Mouse (Mus musculus) heart, adult 11 months (tissue): ENCODE results near the gene Ccdc40.
"Not testable (repeated sequence)": the region's sequence is repeated elsewhere in the genome, so short reads cannot be mapped to it uniquely, and the experiment has no call there.

ENCODE experiments used
- DNase-seq: peaks from one replicate; pipeline ENCODE4 v3.0.0; 2022

Gene Ccdc40

DNA sequence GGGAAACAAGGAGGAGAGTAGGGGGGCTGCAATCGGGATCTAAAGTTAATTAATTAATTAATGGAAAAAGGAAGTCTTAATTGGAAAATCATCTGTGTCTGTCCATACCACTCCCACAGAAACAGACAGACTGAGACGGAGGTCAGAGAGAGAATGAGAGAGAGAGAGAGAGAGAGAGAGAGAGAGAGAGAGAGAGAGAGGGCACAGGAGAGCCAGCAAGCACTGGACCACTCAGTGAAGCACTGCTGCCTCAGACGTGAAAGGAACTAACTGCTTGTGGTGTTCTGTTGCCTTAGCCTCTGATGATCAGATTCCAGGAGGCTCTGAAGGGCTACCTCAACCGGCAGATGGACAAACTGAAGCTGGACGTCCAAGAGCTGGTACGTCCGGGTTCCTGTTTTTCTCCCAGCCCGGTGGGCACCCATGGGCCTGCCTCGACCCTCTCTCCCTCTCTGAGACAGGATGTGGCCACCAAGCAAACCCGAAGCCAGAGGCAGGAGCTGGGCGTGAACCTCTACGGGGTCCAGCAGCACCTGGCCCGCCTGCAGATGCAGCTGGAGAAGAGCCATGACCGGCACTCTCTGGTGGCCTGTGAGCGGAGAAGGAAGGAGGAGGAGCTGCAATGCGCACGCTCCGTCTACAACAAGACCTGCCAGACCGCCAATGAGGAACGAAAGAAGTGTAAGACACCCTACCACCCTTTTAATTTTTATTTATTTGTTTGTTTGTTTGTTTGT, 9.4 kb downstream of the Ccdc40 start:
- peak; percentile 97 for DNase-seq

- DNase-seq: peak; percentile 97
Measured at GRCm38 (mm10) chr11:119238305-119238721, 9.9 kb downstream of the Ccdc40 start.

DNA sequence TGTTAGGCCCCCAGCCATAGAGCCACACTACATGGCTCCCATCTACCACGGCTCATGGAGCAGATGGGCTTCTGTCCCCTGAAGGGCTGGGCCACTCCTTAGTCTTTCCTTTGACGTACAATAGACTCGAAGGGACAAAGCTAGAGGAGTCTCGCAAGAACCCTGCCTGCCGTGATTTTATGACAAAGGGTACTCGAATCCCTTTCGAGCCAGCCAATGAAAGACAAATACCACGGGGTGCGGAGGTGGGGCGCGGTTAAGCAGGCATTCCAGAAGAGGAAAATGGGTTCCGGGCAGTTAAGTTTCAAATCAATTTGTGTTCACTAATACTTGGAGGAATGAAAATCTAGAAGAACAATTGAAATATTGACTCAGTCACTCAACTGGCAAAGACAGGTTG, 11.1 kb downstream of the Ccdc40 start:
- no peak for DNase-seq

DNA sequence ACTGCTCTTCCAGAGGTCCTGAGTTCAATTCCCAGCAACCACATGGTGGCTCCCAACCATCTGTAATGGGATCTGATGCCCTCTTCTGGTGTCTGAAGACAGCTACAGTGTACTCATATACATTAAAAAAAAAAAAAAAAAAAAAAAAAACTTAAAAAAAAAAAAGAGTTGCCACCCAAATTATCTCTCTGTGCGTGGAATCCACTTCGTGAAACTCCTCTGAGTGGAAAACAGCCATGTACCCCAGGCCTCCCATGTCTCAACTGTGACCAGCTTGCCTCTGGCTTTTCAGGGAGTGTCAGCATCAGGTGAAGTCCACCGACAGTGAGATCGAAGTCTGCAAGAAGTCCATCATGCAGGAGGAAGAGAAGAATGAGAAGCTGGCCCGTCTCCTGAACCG, 17.2 kb downstream of the Ccdc40 start:
- not testable (repeated sequence) for DNase-seq

DNA sequence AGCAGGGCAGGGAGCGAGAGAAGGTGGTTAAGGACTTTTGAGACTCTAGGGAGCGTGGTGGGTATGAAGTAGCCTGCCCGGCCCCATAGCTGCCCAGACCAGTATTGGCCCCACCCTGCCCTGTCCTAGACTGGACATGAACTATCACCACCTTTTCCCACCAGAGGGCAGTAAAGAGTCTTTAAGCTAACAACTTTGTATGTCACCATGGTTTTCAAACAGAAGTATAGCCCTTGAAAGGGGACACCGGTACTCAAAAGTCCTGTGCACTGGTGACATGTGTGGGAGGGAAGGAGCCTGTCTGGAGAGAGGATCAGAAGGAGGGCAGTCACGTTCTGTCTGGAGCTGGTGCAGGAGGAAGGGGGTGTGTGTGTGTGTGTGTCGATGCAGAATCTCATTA, 20.6 kb downstream of the Ccdc40 start:
- DNase-seq: peak; percentile 93

DNA sequence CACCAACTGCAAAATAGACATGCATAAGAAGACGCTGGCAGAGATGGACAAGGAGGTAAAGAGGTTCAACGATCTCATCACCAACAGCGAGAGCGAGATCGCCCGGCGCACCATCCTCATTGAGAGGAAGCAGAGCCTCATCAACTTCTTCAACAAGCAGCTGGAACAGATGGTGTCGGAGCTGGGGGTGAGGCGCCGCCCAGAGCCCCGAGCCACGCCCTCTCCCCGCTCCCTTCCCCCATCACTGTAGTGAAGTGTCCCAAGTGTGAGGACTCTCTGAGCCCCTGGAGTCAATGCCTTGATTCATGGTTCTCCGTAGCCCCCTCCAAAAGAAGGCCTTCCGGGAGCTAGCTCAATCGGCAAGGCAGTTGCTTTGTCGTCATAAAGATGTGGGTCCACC, 22.6 kb downstream of the Ccdc40 start:
- DNase-seq: no peak

DNA sequence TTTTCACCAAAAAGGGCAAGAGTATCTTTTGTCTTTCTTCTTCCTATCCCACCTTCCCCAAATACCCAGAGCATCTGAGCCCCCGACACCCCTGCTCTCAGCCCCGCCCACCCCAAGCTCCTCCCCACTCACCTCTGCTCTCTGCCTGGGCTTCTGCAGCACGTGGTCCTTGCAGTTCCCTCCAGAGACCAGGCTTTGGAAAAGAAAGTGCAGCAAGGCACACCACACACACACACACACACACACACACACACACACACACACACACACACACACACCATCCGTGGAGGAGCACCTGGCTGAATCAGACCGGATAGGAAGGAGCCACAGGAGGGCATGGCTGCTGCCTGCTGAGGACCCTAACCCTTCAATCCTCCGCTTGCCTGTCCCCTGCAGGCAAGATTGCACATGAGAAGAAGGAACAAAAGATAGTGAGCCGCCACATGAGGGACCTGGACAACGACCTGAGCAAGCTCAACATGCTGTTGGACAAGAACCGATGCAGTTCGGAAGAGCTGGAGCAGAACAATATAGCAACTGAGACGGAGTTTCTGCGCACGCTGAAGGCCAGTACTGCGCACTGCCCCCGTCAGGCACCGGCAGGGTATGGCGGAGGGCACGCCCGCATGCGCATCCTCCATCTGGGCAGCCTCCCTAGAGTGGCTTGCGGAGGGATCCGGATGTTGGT, 24.6 kb downstream of the Ccdc40 start:
- no peak for DNase-seq

DNA sequence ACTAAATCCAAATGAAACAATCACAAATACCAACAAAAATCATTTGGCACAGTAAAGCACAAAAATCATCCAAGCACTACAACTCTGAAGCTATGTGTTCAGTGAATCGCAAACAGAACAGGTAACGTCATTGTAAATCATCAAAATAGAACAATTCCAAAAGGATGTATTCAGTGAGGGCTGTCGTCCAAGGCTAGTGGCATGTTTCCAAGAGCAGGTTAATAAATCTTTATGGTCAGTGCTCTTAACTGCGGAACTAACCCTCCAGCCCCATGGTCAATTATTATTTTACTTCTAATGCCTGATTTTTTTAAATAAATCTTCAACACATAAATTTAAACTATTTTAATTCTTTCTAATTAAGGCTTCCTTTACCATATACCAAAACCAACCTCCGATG, 28.2 kb downstream of the Ccdc40 start:
- not testable (repeated sequence) for DNase-seq

GRCm38 (mm10) chr11:119258216-119258571, 29.8 kb downstream of the Ccdc40 start:
- DNase-seq: peak; percentile 92

DNA sequence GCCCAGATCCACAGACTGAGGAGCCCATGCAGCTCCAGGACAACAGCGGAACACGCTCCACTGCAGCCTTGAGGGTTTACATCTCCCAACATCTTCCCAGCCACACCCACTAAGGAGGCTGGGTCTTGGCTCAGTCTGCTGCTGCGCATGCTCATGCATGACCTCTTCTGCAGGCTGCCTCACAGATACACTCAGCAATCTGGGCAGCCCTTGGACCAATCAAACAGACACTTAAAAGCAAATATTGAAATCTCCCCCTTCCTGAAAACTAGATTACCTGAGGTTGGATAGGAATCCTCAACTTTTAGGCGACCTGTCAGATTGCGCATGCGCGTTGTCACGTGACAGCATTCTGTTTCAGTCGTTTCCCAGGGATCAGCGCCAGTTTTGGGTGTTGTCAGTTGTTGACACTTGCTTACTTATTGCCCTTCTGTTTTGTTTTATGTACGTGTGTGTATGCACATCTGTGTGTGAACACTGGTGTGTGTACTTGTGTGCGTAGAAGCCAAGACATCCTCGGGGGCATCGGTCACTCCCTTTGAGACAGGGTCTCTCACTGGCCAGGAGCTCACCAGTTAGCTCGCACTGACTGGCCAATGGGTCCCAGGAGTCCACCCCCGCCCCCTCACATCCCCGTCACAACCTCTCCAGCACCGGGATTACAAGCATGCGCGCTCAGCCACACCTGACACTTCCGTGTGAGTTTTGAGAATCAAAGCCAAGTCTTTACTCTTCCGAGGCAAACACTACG, 30.4 kb downstream of the Ccdc40 start:
- peak; percentile 98 for DNase-seq

- peak; percentile 91 for DNase-seq
Measured at GRCm38 (mm10) chr11:119259977-119260376, 31.6 kb downstream of the Ccdc40 start.

DNA sequence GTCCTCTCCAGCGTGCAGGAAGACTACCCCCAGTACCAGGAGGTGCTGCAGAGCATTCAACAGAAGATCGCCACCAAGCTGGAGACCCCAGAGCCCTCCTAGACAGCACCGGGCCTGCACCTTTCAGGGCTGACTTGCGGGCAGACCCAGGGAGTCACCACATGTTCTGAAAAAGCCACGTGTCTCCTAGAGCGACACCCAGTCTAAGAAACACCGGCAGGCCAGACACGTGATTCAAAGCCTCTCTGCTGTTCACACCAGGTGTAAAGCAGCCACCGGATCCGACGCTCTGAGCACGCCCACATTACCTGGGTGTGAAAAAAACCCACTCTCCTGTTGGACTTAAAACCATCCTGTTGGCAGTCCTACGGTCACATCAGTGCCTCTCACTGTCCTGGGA, 36.0 kb downstream of the Ccdc40 start:
- DNase-seq: no peak

DNA sequence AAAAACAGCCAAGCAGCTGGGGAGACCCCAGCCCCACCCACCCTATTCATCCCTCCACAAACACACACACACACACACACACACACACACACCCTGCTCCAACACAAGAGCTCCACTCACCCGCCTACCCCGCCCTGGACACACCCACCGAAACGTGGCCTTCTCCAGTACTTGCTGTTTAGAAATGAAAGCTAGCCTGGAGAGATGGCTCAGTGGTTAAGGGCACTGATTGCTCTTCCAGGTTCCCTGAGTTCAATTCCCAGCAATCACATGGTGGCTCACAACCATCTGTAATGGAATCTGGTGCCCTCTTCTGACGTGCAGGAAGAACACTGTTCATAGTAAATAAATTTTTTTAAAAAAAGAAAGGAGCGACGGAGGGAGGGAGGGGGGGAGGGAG, 37.4 kb downstream of the Ccdc40 start:
- no peak for DNase-seq

DNA sequence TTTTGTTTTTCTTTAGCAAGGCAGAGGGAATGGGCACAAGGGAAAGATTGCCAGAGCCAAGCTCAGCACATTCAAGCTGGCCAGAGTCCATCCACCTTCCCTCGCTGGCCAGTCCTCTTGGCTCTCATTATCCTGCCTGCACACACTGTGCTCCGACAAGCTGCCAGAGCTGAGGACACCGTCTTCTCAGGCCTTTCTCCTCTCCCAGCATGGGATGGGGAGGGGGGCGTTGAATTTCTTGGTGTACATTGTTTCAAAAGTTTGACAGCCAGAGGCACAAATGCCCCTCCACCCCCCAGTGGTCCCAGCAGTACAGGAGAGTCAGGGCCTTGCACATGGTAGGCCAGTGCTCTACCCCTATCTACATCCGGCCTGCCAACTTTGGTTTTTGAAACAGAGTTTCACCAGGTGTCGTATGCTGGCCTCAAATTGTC, 38.9 kb downstream of the Ccdc40 start:
- peak; percentile 97 for DNase-seq

DNA sequence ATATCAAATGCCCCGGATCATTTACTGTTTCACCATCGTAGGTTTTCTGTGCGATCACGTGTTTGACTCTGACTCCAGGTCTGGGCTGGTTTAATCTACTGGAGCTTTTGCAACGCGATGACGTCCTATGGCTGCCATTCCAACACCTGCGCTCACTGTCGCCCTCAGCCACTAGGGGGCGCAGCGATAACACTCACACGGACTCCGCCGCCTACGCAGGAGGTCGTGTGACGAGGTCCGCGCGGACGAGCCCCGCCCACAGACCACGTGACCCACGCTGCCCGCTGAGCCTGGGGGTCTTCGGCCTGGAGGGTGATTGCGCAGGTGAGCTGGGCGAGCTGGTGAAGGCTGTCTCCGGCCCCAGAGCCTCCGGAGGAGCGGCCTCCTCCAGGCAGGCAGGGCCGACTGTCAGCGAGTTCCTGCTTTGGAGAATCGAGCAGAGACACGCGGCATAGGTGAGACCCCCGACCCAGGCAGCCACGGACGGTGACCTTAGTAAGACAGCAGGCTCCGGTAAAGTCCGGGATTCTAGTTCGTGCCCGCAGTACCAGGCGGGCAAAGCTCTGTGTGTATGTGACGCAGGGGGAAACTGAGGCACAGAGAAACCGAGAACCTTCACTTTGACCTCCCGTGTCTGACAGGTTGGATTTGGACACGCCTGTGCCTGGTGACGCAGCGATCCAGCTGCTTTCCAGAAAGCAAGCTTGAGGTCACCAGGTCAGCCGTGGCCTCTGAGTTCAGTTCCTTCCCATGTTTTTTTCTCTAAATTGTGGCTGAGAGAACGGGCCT, 39.6 kb downstream of the Ccdc40 start, which contains the start of gene Gaa:
Gene Gaa (plus strand): TSS at position 120 of the 789 bp plus-strand sequence.
- DNase-seq: peak; percentile 99

- DNase-seq: peak; percentile 92
Measured at GRCm38 (mm10) chr11:119268557-119269195, 40.3 kb downstream of the Ccdc40 start.

- not testable (repeated sequence) for DNase-seq
Measured at GRCm38 (mm10) chr11:119272492-119272891, 44.1 kb downstream of the Ccdc40 start.

DNA sequence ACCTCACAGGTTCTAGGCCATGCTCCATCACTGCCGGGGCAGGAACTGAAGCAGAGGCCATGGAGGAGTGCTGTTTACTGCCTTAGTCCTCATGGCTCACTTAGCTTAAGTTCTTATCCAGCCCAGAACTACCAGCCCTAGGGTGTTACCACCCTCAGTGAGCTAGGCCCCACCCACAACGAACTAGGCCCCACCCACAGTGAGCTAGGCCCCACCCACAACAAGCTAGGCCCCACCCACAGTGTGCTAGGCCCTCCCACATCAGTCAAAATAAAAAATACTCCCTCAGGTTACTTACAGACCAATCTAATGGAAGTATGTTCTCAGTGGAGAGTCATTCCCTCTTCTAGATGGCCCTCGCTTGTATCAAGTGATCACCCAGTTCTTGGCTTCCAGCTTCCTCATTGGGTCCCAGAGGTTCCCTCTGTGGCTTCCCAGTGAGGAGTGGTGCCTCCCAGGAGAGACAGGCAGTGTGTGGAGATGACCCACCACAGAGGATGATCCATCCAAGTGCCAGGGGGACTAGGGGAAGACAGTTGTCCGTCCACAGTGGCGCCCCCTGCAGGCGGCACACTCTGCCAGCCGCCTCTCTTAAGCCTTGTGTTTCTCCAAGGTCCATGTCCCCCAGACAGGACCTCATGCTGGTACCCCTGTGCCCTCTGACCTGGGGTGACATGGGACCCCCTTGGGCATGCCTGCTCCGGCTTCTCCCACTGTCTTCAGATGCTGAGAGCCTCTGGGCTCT, 45.0 kb downstream of the Ccdc40 start:
- DNase-seq: no peak

DNA sequence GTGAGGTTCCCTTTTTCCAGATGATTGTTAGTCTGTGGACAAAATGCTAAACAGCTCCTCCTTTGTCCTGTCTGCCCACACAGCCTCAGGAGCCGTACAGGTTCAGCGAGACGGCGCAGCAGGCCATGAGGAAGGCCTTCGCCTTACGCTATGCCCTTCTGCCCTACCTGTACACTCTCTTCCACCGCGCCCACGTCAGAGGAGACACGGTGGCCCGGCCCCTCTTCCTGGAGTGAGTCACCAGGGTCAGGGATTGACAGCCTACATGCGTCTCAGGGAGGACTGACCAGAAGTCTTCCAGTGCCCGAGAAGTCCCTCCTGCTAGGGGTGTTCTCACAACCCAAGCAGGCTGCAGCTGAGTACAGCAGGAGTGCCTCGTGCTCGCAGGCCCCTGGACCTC, 52.7 kb downstream of the Ccdc40 start:
- no peak for DNase-seq

DNA sequence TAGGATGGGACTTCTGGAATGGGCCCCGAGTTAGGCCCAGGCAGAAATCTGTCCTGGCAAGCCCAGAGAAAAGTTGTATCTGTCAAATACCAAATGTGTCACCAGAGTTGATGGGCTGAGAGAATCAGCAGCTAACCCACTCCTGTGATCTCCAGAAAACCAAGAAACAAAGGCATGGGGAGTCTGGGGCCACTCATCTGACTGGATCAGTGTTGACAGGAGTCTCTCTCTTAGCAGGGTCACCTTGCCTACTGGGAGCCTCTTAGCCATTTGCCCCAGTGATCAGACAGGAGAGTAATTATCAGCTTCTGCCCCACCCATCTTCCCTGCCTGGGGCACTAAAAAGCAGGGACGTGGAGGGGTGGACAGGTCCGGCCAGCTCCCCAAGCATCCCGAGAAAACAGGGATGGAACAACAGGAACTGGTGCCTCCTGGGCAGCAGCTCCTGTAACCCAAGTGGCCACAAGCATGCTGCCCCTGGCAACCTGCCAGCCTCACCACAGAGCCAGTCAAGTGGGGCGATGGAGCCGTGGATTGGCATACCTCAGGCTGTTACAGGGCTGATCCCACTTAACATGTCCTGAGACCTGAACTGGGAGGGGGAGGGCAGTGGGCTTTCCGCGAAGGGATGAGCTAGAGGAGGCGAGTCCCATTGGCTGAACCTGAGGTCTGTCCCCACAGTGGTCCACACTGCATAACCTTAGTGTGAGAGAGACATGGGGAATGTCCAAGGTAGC, 57.6 kb downstream of the Ccdc40 start:
- DNase-seq: peak; percentile 90
